Mouse (Mus musculus): ENCODE measurements around the gene Myo16.

Myo16 gene

DNA sequence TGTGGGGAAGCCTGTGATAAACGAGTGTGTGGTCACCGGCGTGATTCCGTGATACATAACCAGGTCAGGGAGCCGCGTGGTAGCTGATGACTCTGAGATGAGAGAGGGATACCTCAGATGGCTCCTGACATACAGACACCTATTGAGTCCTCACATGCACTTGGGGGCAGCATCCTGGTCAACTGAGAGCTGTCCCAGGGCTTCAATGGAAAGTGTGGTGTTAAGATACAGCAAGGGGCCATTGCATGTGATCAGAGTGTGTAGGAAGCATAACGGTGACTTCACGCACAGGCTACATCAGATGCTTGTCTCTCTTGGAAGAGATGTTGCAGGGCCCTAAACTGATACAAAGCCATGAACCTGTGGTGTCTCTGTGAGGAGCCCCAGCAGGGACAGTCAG, 260.2 kb downstream of the Myo16 start:
- no peak for DNase-seq (ENCODE audit: low read depth, low spot score)

DNA sequence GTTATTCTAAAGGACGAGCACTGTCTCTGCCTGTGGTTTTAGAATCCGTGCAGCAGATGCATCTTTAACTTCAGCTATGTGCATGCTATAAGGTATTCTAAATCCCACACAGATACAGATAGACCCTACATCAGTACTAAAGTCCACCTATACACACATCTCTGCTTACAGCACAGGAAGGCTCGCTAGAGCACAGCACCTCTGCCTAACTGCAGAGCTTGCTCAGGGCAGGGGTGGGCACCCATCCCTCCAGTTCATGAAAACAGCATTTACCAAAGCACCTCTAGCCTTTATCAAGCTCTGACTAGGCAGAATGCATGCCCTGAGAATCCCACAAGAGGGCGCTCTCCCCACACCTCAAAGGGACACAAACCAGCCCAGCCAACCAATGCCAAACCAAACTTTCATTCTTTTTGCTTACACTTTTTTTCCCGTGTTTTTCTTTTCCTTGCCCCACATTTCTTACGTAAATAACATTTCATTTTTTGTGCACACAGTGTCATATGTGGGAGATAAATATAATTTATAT, 261.0 kb downstream of the Myo16 start:
- peak; percentile 73 for DNase-seq (ENCODE audit: low read depth, low spot score)

DNA sequence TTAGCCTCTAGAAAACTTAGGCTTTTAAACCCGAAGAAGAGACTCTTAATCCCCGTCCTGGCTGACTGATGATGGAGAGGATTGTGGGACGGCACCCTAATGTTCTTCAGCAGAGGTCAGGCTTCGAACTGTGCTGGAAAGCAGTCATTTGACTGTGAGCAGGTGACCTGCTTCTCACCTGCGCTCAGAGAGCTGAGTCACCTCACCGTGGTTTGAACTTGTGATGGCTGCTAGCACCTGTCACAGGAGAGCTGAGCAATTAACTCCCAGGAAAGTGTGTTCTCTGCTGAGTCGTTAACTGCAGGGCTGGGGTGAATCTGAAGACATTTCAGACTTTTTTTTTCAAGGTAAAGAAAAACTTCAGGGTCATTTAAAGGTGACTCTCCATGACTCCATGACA, 261.6 kb downstream of the Myo16 start:
- DNase-seq (ENCODE audit: low read depth, low spot score) = no peak

DNA sequence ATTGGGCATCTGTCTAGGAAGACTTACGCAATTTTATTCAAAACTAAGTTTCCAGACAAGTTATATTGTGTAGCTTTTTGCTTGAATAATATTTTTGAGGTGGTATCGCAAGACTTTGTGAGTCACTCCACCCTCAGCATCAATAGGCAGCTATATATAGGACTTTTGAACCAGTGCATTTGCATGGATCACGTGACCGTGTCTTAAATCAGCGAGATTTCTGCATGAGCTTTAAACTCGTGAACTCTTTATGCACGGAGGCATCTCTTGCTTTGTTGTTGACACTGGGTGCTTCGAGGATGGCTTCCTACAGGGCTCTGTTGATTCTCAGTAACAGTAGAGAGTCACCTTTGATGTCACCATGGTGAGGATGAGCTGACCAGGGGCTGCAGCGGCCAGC, 262.2 kb downstream of the Myo16 start:
- no peak for DNase-seq (ENCODE audit: low read depth, low spot score)

- DNase-seq (ENCODE audit: low read depth, low spot score) = no peak
These were observed 263.1 kb downstream of the Myo16 start for GRCm38 (mm10) chr8:10416806-10417205.

DNA sequence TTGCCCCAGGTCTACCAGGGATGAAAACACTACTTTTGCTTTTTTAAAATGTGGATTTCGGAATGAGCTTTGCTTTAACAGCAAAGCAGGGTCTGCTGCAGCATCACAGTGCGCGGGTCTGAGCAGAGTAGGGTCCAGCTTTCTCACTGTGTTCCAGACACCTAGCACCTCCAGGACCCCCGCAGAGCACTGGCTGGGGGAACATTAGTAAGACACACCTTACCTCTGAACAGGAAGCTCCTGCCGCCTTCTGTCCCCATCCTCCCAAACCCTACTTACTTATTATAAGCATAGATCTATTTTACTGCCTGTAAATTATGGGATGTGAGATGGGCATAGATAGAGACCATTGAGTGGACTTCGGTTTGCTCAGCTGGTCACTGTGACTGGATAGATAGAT, 263.6 kb downstream of the Myo16 start:
- no peak for DNase-seq (ENCODE audit: low read depth, low spot score)

- no peak for DNase-seq (ENCODE audit: low read depth, low spot score)
These were observed 264.3 kb downstream of the Myo16 start for GRCm38 (mm10) chr8:10418013-10418412.

DNA sequence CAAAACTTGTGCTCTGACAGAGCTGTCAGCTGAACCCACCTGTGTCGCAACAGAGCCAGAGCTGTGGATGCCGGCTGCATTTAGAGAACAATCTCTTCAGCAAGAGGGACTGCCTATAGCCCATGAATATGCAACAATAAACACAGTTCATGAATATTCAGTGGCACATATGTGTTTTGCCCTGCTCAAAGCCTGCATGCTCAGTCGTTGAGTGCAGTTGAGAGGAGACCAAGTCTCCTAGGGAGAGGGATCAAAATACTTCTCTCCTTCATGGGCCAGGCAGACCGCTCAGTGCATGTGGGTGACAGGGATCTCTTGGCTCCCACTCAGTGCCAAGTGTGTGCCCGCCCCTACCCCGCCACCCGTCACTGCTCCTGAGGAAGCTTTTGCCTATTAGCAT, 265.3 kb downstream of the Myo16 start:
- no peak for DNase-seq (ENCODE audit: low read depth, low spot score)

GRCm38 (mm10) chr8:10419726-10420125, 266.0 kb downstream of the Myo16 start:
- no peak for DNase-seq (ENCODE audit: low read depth, low spot score)

DNA sequence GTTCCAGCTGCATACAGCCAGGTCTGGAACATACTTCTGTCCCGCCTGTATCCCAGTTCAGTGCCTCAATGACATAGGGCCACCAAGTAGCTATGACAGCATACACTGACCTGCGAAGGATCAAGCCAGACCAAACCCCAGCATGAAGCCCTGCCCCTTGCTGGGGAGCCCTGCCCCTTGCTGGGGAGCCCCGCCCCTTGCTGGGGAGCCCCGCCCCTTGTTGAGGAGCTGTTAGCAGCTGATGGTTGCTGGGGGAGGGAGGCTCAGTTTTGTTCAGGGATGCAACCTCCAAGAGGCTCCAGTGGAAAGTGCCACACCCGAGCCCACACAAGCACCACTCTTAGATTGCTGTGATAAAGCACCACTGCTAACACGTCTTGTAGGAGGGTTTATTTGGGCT, 266.8 kb downstream of the Myo16 start:
- DNase-seq (ENCODE audit: low read depth, low spot score) = peak; percentile 79

GRCm38 (mm10) chr8:10421516-10422090, 267.9 kb downstream of the Myo16 start:
- no peak for DNase-seq (ENCODE audit: low read depth, low spot score)

GRCm38 (mm10) chr8:10435492-10435891, 281.8 kb downstream of the Myo16 start:
- DNase-seq (ENCODE audit: low read depth, low spot score) = no peak

- DNase-seq (ENCODE audit: low read depth, low spot score) = peak; percentile 80
These were observed 285.1 kb downstream of the Myo16 start for GRCm38 (mm10) chr8:10438772-10439171.

DNA sequence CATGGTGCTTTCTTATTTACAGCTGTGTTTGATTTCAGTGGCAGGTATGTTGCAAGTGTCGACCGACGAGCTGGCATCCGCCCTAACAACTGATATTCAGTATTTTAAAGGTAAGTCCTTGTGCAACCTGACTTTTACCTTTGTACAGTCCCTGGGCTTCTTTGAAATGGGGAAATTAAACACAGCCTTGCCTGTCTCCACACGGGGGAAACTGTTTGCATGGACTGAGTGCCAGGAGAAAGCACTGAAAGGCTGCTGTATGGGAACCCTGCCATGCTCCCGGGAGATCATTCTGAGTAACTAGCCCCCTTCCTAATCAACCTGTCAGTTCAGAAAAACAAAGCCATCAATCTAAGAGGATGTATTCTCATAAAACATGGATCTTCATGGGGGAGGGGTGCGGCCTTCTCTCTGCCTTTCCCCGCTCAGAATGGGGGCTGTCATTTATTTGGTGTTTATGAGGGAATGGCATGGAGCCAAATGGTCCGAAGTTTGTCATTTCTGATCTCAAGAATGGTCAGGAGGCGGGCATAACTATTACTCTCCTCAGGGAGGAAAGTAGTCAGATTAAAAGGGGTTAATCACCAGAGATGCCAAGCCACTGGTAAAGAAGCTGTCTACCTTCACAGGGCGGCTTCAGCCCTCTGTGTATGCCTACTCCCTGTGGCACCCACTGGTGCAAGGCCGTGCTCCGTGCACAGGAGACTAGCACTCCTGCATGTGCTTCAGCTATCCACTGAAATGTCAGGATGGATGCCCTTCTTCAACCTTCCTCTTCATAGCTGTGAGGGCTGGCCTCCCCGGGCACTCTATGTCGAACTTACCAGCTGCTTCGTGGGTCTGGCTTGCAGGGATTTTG, 286.1 kb downstream of the Myo16 start:
- no peak for DNase-seq (ENCODE audit: low read depth, low spot score)

DNA sequence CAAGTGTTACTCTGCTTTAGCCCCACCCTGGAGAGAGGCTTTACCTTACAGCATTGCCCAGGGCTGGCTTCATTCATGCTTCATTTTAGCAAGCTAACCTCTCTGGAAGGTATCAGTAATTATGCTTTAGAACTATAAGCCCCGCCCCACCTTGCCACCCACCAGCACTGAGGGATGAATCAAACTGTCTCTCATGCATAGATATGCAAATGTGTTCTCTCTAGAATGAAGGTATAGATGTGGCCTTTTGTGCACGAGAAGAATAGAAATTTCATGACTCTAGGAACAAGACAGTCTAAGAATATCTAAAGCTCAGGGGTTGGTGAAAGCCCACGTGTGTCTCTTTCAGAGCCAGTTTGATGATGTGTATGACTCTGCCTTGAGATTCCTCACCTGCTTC, 288.9 kb downstream of the Myo16 start:
- DNase-seq (ENCODE audit: low read depth, low spot score) = no peak

- DNase-seq (ENCODE audit: low read depth, low spot score) = no peak
These were observed 291.3 kb downstream of the Myo16 start for GRCm38 (mm10) chr8:10445011-10445410.

DNA sequence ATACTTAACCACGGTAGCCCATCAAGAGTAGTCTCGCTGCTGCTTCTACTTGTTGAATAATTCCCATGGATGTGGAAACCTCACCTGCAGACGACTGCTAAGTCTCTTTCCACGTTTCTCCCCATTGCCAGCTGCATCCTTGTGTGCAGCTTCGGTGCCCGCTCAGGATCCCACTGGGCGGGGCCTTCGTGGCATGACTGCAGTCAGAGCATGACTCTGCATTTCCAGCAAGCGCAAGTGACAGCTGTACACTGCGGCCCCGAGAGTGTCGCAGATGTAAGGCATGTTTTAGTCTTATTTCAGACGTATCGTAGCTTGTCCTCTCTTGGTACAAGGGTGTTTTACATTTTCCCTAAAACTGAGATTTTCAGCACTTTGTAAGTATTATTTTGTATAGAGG, 294.8 kb downstream of the Myo16 start:
- peak; percentile 2 for DNase-seq (ENCODE audit: low read depth, low spot score)

DNA sequence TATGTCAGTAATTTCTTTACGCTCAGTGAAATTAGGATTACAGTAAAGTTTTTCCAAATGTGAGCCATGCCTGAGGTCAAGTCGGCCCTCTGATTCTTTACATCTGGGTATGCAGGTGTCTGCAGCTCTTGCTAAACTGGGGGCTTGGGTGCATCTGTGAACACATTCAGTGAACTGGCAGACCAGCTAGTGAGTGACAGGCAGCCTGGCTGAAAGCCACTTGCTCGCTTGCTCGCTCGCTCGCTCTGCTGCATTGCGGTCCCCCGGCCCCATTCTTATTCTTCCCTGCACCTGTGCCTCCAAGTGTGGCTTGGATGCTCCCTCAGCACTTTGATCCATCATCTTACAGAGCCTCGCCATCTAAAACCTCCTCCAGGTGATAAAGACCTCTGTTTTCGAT, 299.3 kb downstream of the Myo16 start:
- DNase-seq (ENCODE audit: low read depth, low spot score) = no peak

DNA sequence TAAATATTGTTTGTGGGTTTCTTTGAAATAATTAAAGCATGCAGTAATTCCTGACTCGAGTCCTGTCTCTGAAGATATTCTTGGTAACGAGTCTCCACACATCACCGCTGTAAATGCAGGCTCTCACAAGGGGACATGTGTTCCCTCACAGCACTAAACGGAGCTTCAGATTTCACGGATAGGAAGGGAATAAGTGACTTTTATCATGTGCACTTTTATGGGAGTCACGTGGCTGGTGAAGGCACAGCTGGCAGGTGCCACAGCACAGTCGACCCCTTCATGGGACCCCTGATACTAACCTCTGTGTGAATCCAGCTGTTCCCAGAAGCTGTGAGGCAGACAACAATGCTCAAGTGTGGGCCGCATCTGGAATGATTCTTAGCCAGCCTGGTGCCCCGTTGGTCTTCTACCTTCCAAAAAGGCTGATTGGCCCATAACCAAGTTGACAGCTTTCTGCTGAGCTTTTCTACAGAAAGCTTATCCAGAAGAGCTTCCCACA, 304.5 kb downstream of the Myo16 start:
- DNase-seq (ENCODE audit: low read depth, low spot score) = no peak

- no peak for DNase-seq (ENCODE audit: low read depth, low spot score)
These were observed 308.6 kb downstream of the Myo16 start for GRCm38 (mm10) chr8:10462271-10462670.

DNA sequence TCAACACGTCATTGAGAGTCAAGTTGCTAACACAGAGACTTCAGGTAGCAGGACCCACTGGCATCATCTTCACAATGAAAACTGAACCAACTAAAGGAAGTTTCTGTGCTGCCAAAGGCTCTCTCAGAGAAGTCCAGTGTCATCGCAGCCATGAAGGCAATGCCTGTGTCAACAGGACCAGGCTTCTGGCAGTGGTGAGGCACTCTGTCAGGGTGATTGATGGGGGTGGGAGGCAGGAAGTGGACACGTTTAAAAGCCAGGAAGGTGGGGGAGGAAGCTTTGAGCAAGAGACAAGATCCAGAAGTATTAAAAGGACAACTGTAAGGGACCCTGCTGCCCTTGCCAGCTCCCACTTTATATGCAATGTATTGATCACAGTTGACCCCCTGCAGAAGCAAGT, 314.8 kb downstream of the Myo16 start:
- DNase-seq (ENCODE audit: low read depth, low spot score) = no peak

- DNase-seq (ENCODE audit: low read depth, low spot score) = no peak
These were observed 315.9 kb downstream of the Myo16 start for GRCm38 (mm10) chr8:10469658-10470057.

GRCm38 (mm10) chr8:10470280-10470679, 316.6 kb downstream of the Myo16 start:
- no peak for DNase-seq (ENCODE audit: low read depth, low spot score)
